Mouse (Mus musculus) embryonic facial prominence, embryonic 15.5 days (tissue): Measurements from ENCODE around the gene Fancl. TPM values are rescaled to one million over a fixed set of nuclear protein-coding genes. Genes with fewer than 3 reads are reported as not detected.
"Not testable (repeated sequence)": the region's sequence is repeated elsewhere in the genome, so short reads cannot be mapped to it uniquely, and the experiment has no call there.

Source experiments
- ATAC-seq: fragments of 200-750 bp; cut with Nextera tagmentation; 2 replicates; pipeline ENCODE4 v1.8.0; 2017; ENCODE audit warnings: low read depth, moderate TSS enrichment; ENCODE audit not compliant: insufficient number of reproducible peaks, low FRiP score, low TSS enrichment
- H3K27ac ChIP-seq: fragments of 300-500 bp; sonication (generic); replicated peaks from 2 replicates; pipeline ENCODE4 v1.5.1; 2015; ENCODE audit warnings: mild to moderate bottlenecking, inconsistent platforms
- H3K27me3 ChIP-seq: fragments of 300-500 bp; sonication (generic); 2 replicates; pipeline ENCODE4 v1.6.1; 2015; ENCODE audit warnings: inconsistent platforms
- H3K36me3 ChIP-seq: fragments of 300-500 bp; sonication (generic); 2 replicates; pipeline ENCODE4 v1.6.1; 2015; ENCODE audit warnings: mild to moderate bottlenecking, inconsistent platforms
- H3K4me1 ChIP-seq: fragments of 300-500 bp; sonication (generic); 2 replicates; pipeline ENCODE4 v1.6.1; 2015; ENCODE audit warnings: inconsistent platforms
- H3K4me2 ChIP-seq: fragments of 300-500 bp; sonication (generic); replicated peaks from 2 replicates; pipeline ENCODE4 v1.6.1; 2015; ENCODE audit warnings: mild to moderate bottlenecking, inconsistent platforms
- H3K4me3 ChIP-seq: fragments of 300-500 bp; sonication (generic); replicated peaks from 2 replicates; pipeline ENCODE4 v1.5.1; 2015; ENCODE audit warnings: mild to moderate bottlenecking, inconsistent platforms
- H3K9ac ChIP-seq: fragments of 300-500 bp; sonication (generic); 2 replicates; pipeline ENCODE4 v1.6.1; 2015; ENCODE audit warnings: inconsistent platforms
- H3K9me3 ChIP-seq: fragments of 300-500 bp; sonication (generic); replicated peaks from 2 replicates; pipeline ENCODE4 v1.6.1; 2016; ENCODE audit warnings: inconsistent platforms
- WGBS: fragments of 180-500 bp; shearing (Covaris S2); methylation state at CpG from one replicate; pipeline ENCODE4 v1.1.7; 2015; 5-methylcytosine and 5-hydroxymethylcytosine counted together
- polyA plus RNA-seq: library from polyadenylated mRNA; unstranded; fragments of >200 nt; fragmentation: Nextera tagmentation; extraction: Ambion mirVana; gene quantifications from 2 replicates; pipeline ENCODE4 v1.2.1, GENCODE M21; 2015

Fancl gene
- polyA plus RNA-seq, result 18.8 and 23.3 TPM in 2 replicates

DNA sequence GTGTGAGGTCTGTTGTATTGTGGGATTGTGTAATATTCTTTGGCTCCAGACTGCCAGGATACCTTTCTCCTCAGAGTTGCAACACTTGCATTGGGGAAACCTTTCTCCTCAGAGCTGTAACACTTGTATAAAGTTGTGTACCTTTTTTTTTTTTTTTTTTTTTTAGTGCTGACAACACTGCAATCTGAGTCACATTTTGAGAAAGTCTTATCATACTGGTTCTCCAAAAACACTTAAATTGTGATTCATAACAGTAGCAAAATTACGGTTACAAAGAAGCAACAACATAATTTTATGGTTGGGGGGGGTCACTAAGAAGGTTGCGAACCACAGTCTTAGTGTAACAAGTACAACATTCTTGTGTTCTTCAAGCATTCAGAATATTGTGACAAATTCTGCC lies at the start of gene Fancl:
Gene Fancl (plus strand): TSS at position 165 of the 400 bp plus-strand sequence.
- Histone ChIP-seq H3K4me2 (peak within 1 kb of the TSS; percentile 59), H3K27ac (peak within 1 kb of the TSS; percentile 92; the same call in 1 of the 2 replicates), H3K9me3 (no peaks in the 10 kb centered on the region), H3K27me3 (no peaks in the 10 kb centered on the region), H3K36me3 (no peaks in the 10 kb centered on the region), H3K9ac (peak within 1 kb of the TSS; percentile 62), H3K4me3 (peak within 1 kb of the TSS; percentile 80), H3K4me1 (no peaks in the 10 kb centered on the region)
- ATAC-seq, result no peak
- WGBS, result 98% methylated on average over 2 of the region's 2 CpGs

DNA sequence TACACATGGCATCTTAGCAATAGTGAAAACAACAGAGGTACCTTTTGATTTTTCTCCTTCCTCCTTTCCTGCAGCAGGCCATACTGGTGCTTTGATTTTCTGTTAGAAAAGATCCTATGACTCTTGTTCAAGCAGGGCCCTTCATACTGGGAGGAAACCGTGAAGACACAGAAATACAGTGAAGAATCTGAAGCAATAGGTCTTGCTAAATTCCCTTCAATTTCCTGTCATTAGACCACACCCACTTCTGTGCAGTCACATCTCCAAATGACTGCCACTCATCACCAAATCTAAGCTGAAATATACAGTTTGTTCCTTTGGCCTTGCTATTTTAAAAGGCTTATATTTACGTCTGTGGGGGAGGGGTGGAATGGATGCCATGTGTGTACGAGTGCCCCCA lies 49.1 kb upstream of the Fancl start:
- Histone ChIP-seq H3K4me1 (no peaks in the 10 kb centered on the region), H3K9me3 (no peaks in the 10 kb centered on the region), H3K9ac (no peak overlapping the region), H3K36me3 (no peaks in the 10 kb centered on the region), H3K27ac (no peak overlapping the region), H3K4me2 (no peak overlapping the region), H3K27me3 (no peaks in the 10 kb centered on the region), H3K4me3 (no peak overlapping the region)
- WGBS, result 50% methylated on average over 3 of the region's 3 CpGs
- ATAC-seq, result no peak

DNA sequence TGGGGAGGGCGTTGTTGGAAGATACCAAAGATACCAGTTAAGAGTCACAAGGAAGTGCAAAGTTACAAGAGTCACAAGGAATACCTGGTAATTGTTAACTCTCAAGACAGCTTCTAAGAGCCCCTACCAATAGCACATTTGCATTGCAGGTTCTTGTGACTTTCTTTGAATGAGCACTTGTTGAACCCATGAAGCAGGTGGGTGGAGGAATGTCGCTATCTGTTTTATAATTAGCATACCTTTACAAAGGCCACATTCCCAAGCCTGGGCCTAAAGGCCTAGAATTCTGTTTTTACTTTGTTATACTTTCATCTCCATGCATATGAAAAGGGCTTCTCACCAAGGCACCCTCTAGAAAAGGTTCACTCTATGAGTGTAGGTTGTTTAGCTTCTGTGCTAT lies 15.8 kb upstream of the Fancl start:
- not testable (repeated sequence) for H3K9ac ChIP-seq, H3K4me3 ChIP-seq, ATAC-seq, H3K9me3 ChIP-seq, H3K4me2 ChIP-seq, H3K27me3 ChIP-seq, H3K27ac ChIP-seq, H3K4me1 ChIP-seq, H3K36me3 ChIP-seq
- 70% methylated on average over 2 of the region's 2 CpGs for WGBS

DNA sequence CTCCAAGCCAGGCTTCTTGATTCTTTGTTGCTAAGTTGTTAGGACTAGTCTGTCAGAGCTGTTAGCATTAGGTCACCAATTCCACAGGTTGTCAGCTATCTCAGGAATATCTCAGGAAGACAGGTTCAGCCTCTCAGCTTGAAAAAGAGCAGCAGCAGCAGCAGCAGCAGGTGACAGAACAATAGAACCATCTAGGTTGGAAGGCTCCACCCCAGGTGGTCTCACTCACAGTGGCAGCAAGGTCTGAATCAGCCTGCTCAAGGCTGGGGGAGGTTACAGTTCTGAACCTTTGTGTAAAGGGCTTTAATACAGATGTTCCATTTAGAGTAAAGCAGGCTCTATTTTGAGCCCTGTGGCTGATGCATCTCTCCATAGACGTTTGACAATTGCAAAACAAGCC lies 14.0 kb upstream of the Fancl start:
- not testable (repeated sequence) for H3K4me1 ChIP-seq, ATAC-seq, H3K27ac ChIP-seq, H3K4me2 ChIP-seq, H3K4me3 ChIP-seq, H3K9me3 ChIP-seq, H3K27me3 ChIP-seq, H3K36me3 ChIP-seq, H3K9ac ChIP-seq
- WGBS, result 31% methylated on average over 1 of the region's 1 CpGs

DNA sequence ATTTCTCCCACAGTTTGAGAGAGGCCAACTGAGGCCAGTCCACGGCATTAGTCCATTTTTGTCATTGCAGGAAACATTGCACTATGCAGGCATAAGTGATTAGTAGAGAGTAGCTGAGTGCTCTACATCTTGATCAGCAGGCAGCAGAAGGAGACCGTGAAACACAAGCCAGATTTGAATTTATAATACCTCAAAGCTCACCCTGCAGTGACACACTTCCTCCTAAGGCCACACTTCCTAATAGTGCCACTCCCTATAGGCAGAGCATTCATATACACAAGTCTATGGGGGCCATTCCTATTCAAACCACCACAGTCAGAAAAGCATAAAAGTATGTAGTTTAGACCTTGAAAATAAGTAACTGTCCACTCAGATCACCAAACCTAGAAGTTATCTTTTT lies 11.8 kb upstream of the Fancl start:
- Histone ChIP-seq H3K27me3 (no peaks in the 10 kb centered on the region), H3K36me3 (no peaks in the 10 kb centered on the region), H3K9me3 (no peaks in the 10 kb centered on the region), H3K4me1 (no peaks in the 10 kb centered on the region), H3K27ac (no peak overlapping the region), H3K9ac (no peak overlapping the region), H3K4me3 (no peak overlapping the region), H3K4me2 (no peak overlapping the region)
- no peak for ATAC-seq
- 75% methylated on average over 2 of the region's 2 CpGs for WGBS

DNA sequence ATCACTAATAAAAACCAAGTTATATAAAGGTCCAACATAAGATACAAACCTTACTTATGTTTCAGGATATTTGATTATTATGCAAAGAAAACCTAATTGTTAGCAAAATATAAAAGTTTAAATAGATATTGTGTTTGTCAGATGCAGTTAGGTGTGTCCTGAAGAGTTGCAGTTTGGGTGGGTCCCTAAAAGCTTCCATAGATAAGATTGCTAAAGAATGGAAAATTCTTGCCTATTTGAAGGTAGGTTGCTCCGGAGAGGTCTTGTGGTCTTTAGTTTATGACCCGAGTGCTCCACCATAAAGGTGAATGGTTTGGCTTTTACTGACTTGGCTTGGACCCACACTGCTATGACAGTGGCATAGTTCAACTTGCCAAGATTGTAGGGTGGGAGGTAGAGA lies 7.9 kb upstream of the Fancl start:
- H3K4me3 ChIP-seq, result no peak overlapping the region
- H3K9me3 ChIP-seq, result no peaks in the 10 kb centered on the region
- 91% methylated on average over 2 of the region's 2 CpGs for WGBS
- H3K4me1 ChIP-seq, result no peaks in the 10 kb centered on the region
- no peak overlapping the region for H3K27ac ChIP-seq
- H3K36me3 ChIP-seq, result no peaks in the 10 kb centered on the region
- no peak overlapping the region for H3K4me2 ChIP-seq
- ATAC-seq, result no peak
- H3K9ac ChIP-seq, result no peak overlapping the region
- H3K27me3 ChIP-seq, result no peaks in the 10 kb centered on the region

DNA sequence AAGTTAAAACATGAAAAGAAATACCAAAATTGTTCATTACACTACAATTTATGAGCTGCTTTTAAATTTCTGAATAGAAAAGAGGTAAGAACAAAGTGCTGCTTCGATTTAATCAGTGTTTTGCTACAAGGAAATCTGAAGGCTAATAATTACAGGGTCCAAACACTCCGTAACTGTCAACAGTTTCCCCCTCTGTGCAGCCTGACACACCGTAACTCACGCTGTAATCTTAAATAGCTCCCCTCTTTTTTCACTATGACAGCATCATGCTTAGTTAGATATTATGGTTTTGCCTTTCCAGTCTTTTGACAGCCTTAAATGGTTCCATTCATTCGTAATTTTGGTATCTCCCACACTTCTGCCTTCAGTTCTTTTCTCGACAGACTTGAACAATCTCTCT lies 4.4 kb upstream of the Fancl start:
- 63% methylated on average over 6 of the region's 6 CpGs for WGBS
- H3K4me2 ChIP-seq, result no peak overlapping the region
- ATAC-seq, result no peak
- no peaks in the 10 kb centered on the region for H3K27me3 ChIP-seq
- no peaks in the 10 kb centered on the region for H3K4me1 ChIP-seq
- no peaks in the 10 kb centered on the region for H3K9me3 ChIP-seq
- no peaks in the 10 kb centered on the region for H3K36me3 ChIP-seq
- no peak overlapping the region for H3K9ac ChIP-seq
- no peak overlapping the region for H3K27ac ChIP-seq
- no peak overlapping the region for H3K4me3 ChIP-seq

DNA sequence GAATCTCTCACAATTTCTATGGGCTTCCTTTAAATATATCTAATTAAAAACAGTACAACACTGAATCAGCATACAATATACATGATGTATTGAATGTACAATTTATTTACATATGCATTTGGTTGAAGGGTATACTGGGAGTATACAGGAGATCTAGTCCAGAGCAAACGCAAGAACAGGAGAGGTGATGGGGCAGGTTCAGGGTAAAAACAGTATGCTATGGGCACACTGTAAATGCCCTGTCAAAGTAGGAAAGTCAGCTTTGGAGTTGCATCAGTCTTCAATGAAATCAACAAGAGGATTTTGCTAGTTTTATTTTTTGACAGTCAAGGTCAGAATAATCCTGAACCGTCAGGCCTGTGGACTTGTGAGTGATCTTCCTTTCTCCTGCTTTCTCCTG lies 743 bp downstream of the Fancl start:
- H3K27me3 ChIP-seq, result no peaks in the 10 kb centered on the region
- peak overlapping the region; percentile 59 for H3K4me2 ChIP-seq
- H3K9ac ChIP-seq, result peak overlapping the region; percentile 62
- H3K36me3 ChIP-seq, result no peaks in the 10 kb centered on the region
- no peaks in the 10 kb centered on the region for H3K4me1 ChIP-seq
- no peak for ATAC-seq
- H3K4me3 ChIP-seq, result peak overlapping the region; percentile 80
- no peaks in the 10 kb centered on the region for H3K9me3 ChIP-seq
- 0 out of 2 replicates have a peak overlapping the region, but pooled peaks have one; percentile 92 for H3K27ac ChIP-seq
- 50% methylated on average over 2 of the region's 2 CpGs for WGBS

DNA sequence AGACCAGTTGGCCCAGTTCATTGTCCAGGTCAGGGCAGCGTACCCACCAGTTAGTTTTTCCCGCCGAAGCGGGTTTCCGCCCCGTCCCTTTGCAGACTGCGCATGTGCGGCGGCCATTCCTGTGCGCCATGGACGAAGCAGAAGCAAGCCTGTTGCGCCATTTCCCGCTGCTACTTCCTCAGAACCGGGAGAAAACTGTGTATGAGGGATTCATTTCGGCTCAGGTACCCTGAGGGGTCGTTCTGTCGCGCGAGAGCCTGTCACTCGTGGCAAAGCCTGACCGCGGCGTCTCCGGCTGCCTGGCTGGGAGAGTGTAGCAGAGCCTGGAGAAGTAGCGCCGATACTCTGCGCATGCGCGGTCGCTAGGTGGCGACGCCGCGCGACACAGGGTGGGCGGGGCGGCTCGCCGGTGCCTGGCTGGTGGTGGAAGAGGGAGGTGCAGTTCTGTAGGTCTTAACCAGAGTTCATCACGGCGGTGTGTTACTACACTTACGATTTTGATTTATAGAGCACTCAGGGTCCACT lies 1.2 kb downstream of the Fancl start:
- Histone ChIP-seq H3K9me3 (no peaks in the 10 kb centered on the region), H3K36me3 (no peaks in the 10 kb centered on the region), H3K27ac (peak overlapping the region; percentile 92), H3K4me3 (peak overlapping the region; percentile 80), H3K4me1 (no peaks in the 10 kb centered on the region), H3K27me3 (no peaks in the 10 kb centered on the region), H3K4me2 (peak overlapping the region; percentile 59), H3K9ac (peak overlapping the region; percentile 62)
- peak; percentile 99 for ATAC-seq
- WGBS, result under 1% methylated on average over 42 of the region's 42 CpGs

DNA sequence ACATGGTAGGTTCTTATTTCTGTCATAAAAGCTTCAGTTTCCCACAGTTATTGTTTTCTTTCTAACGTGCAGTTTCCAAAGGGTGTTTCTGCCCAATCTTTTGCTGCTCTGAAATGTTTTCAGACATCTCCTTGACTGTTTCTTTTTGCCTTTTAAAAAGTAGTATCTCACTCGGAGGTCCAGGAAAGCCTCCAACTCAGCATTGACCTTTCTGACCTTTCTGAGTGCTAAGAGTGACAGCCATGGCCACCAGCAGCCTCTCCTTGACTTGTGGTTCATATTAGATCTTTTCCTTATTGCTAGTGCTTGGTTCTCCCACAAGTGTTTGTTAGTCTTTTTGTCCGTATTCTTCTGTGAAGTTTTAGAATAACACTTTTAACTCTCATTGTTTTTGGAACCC lies 9.6 kb downstream of the Fancl start:
- Histone ChIP-seq H3K4me1 (no peaks in the 10 kb centered on the region), H3K36me3 (no peaks in the 10 kb centered on the region), H3K9ac (no peak overlapping the region), H3K27ac (no peak overlapping the region), H3K4me2 (no peak overlapping the region), H3K27me3 (no peaks in the 10 kb centered on the region), H3K4me3 (no peak overlapping the region), H3K9me3 (no peaks in the 10 kb centered on the region)
- WGBS, result 47% methylated on average over 3 of the region's 3 CpGs
- no peak for ATAC-seq

DNA sequence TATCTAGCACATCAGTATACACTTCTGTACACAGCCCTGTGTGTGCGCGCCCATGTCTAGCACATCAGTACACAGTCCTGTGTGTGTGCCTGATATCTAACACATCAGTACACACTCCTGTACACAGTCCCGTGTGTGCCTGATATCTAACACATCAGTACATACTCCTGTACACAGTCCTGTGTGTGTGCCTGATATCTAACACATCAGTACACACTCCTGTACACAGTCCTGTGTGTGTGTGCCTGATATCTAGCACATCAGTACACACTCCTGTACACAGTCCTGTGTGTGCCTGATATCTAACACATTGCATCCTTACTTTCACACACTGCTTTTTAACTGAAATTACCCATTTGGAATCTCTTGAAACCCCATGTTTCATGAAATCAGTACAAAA lies 27.0 kb downstream of the Fancl start:
- H3K9me3 ChIP-seq, result no peaks in the 10 kb centered on the region
- no peak overlapping the region for H3K9ac ChIP-seq
- no peak overlapping the region for H3K4me3 ChIP-seq
- H3K27me3 ChIP-seq, result no peaks in the 10 kb centered on the region
- H3K27ac ChIP-seq, result no peak overlapping the region
- 99% methylated on average over 3 of the region's 3 CpGs for WGBS
- ATAC-seq, result no peak
- H3K36me3 ChIP-seq, result no peaks in the 10 kb centered on the region
- H3K4me2 ChIP-seq, result no peak overlapping the region
- no peaks in the 10 kb centered on the region for H3K4me1 ChIP-seq

DNA sequence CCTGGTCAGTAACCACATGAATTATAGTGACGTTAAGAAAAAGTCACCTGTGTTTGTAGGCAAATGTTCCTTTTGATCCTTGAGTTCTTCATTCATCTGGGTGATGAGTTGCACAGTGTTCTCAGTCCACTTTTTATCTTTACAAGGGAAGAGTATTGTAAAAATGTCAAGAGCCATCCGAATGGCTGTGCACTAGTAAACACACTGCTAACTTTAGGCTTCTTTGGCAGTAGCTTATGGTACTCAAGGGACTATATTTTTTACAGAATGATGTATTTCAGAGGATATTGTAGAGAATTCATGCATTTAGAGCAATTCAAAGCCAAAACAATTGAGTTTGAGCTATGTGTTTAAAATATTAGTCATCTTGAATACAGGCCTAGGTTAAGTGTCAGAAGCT lies 35.5 kb downstream of the Fancl start:
- no peak overlapping the region for H3K4me2 ChIP-seq
- ATAC-seq, result no peak
- 87% methylated on average over 2 of the region's 2 CpGs for WGBS
- no peak overlapping the region for H3K4me3 ChIP-seq
- H3K9ac ChIP-seq, result no peak overlapping the region
- no peak overlapping the region for H3K27ac ChIP-seq
- no peaks in the 10 kb centered on the region for H3K9me3 ChIP-seq
- H3K27me3 ChIP-seq, result no peaks in the 10 kb centered on the region
- no peaks in the 10 kb centered on the region for H3K4me1 ChIP-seq
- no peaks in the 10 kb centered on the region for H3K36me3 ChIP-seq
